Mouse (Mus musculus) embryo, embryonic 11 days (tissue): ENCODE data around the gene Ctdnep1.

ENCODE experiments used
- DNase-seq: peaks from one replicate; pipeline ENCODE4 v3.0.0-alpha.2; 2015

The Ctdnep1 gene

GRCm38 (mm10) chr11:70031321-70031670 lies 50.3 kb downstream of the Ctdnep1 start:
- no peak for DNase-seq

- no peak for DNase-seq
Observed at GRCm38 (mm10) chr11:70038174-70038573, 57.2 kb downstream of the Ctdnep1 start.

- DNase-seq: no peak
Observed at GRCm38 (mm10) chr11:70039631-70040030, 58.7 kb downstream of the Ctdnep1 start.

- DNase-seq: no peak
Observed at GRCm38 (mm10) chr11:70040184-70040583, 59.2 kb downstream of the Ctdnep1 start.
